Mouse (Mus musculus): ENCODE results near the gene Artn.

DNA sequence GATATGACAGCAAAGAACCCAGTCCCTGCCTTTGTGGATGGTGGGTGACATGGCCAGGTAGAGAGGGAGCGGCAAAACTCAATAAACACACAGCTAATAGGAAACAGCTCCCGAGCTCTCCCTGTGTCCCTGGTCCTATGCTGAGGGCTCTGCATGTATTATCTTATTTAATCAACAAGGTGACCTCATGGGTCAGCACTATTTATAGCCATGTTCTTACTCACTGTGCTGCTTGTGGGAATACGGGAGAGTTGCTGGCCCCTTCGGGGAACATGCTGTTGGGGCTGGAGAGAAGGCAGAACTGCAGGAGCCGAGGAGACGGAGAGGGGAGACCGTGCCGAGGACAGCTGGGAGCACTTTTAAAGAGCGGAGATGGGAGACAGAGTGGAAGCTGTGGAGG, 47.8 kb upstream of the Artn start:
- no peak for TF ChIP-seq CTCF (IDR thresholded peaks at IDR 0.05; ENCODE audit: insufficient read depth, low read length)
- TF ChIP-seq POLR2A (IDR thresholded peaks at IDR 0.05; ENCODE audit: borderline replicate concordance, extremely low read depth, low read depth, low read length) = no peak
